Mouse (Mus musculus) spleen, postnatal 10 days (tissue): ENCODE measurements at regions not wholly inside any gene's neighbourhood (a gene's known extent, or its start where the extent isn't known, plus 50 kb on each side); places are given as distances from the start of the nearest gene placed in this dataset.
"Not testable (repeated sequence)": the region's sequence is repeated elsewhere in the genome, so short reads cannot be mapped to it uniquely, and the experiment has no call there.

ENCODE experiments used
- DNase-seq, 2 experiments: peaks; one replicate each; pipeline ENCODE4 v3.0.0; 2021 to 2022; ENCODE audit warnings: low spot score in 2 of 2

DNA sequence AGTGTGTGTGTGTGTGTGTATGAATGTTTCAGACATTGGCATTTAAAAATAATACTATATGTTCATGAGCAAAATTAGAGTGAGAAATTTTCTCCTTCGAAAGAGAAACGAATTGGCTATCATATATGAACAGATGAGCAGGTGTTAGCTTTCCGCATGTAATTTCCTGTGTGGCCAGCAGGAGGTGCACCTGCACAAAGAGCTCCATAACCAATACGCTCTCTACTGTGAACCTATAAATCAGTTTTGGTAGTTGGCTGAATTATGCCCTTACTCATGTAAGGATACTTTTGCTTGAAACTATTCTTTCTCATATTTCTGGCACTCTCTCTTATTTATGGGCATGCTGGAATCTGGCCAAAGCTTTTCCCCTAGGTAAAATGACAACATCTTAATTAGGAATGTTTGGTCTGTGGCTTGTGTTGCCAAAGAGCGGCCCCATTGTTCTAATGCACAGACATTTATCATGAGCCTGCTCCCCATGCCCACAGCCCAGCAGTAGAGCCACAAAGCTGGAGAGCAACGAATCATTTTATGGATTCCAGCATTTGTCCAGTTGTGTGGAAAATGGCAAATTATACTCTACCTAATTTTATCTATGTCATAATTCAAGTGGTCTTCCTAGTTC, 1303.8 kb upstream of the Sel1l start:
- peak; percentile 11 to 54 for DNase-seq

- DNase-seq = no peak
Measured at GRCm38 (mm10) chr12:93151530-93151929, 1302.6 kb upstream of the Sel1l start.

DNA sequence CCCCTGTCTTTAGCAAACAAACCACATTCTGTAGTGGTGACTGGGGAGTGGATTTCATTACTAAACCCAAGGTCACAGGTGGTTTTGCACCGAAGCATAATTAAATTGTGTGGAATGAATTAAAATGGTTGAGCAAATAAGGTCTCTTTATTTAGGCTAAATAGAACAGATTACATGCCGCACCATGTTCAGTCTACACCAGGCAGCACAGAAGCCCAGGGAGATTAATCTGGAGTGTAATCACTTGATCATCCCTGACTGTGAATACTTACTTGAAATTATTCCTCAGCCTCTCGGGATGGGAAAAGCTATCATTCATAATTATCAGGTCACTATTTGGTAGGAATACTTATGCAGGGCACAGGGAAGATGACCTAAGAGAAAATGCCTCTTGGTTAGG, 1293.3 kb upstream of the Sel1l start:
- DNase-seq = no peak

GRCm38 (mm10) chr12:93136395-93136794, 1287.4 kb upstream of the Sel1l start:
- DNase-seq = no peak

- no peak for DNase-seq
Measured at GRCm38 (mm10) chr12:93122216-93122615, 1273.3 kb upstream of the Sel1l start.

DNA sequence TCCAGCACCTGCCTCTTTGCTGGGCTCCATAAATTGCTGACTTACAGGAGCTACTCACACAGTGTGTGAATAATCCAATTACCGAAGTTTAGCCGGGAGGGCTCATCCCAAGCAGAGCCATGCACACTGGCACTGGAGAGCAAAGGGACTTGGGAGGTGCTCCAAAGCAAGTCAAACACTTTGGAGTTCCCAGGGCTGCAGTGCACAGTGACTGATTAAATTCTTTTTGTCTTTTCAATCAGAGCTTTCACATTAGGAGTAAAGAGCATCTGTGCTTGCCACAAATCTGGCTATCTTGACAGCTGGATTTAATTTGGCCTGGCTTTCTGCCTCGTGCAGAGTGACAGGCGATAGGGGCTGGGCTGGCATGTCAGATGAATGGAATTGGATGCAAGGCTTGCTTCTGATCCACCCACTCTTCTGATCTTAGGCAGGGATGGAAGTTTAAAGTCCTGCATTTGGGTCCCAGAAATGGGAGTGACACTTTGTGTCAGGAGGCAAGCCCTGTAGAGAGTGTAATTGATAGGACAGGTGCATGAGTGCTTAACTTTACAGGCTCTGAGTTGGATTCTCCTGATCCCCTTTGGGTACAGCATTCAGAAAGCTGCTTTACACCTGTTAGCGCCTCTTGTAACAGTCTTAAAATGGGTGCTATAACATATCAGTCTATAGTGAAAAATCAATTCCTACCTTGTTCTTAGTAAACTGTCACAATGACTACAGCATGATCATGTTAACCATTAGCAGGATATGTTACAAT, 1239.3 kb upstream of the Sel1l start:
- DNase-seq = no peak

GRCm38 (mm10) chr12:93063864-93064263, 1214.9 kb upstream of the Sel1l start:
- DNase-seq = no peak

DNA sequence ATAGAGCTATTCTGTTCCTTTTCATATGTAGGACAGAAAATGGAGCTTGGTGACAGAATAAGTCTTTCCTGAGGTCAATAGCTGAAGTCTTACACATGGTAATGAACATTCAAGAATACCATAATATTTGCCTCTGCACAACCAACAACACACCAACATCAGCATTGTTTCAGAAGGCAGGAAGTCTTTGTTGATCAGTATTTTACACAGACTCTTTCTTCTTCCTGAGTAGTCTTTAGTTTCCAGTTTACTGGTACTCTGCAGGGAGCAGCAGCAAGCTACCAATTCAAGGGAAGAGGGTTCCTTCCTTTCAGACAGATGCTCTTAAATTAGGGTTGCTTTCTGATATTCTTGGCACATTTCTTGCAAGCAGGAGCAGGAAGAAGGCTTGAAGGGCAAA, 1170.7 kb upstream of the Sel1l start:
- DNase-seq = no peak

- no peak for DNase-seq
Measured at GRCm38 (mm10) chr12:93011583-93011982, 1162.6 kb upstream of the Sel1l start.

- no peak for DNase-seq
Measured at GRCm38 (mm10) chr12:93006844-93007365, 1157.9 kb upstream of the Sel1l start.

GRCm38 (mm10) chr12:93003125-93003524, 1154.2 kb upstream of the Sel1l start:
- no peak for DNase-seq

DNA sequence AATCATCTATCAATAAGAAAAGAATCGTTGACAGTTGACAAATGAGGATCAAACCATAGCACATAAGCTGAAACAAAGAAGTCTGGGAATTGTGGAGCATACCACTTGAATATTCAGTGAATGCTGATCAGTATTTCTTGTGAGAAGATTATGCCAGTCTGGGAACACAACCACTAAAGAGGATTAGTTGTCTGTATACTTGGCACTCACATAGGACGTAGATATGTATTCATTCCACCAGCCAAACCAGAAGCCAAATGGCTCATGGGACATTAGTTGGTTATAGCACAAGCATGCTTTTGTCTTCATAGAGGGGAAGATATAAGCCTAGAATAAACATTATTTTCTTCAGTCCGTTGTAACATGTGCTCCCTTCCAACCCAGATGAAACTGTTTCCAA, 1126.7 kb upstream of the Sel1l start:
- DNase-seq = no peak

GRCm38 (mm10) chr12:92944352-92944751, 1095.4 kb upstream of the Sel1l start:
- DNase-seq = no peak

- no peak for DNase-seq
Measured at GRCm38 (mm10) chr12:92927591-92927990, 1078.6 kb upstream of the Sel1l start.

GRCm38 (mm10) chr12:92926942-92927341, 1078.0 kb upstream of the Sel1l start:
- no peak for DNase-seq

DNA sequence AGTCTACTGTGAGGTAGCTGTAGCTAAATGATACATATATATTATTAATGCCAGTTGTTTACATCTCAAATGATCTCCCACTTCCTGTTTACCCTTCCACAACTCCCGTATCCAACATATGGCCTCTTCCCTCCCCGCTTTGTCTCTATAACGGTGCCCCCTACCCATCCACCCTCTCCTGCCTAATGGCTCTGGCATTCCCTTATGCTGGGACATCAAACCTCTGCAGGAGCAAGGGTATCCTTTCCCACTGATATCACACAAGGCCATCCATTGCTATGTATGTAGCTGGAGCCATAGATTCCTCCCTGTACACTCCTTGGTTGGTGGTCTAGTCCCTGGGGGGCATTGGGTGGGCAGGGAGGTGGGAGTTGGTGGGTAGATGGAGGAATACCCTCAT, 1071.0 kb upstream of the Sel1l start:
- DNase-seq = no peak

DNA sequence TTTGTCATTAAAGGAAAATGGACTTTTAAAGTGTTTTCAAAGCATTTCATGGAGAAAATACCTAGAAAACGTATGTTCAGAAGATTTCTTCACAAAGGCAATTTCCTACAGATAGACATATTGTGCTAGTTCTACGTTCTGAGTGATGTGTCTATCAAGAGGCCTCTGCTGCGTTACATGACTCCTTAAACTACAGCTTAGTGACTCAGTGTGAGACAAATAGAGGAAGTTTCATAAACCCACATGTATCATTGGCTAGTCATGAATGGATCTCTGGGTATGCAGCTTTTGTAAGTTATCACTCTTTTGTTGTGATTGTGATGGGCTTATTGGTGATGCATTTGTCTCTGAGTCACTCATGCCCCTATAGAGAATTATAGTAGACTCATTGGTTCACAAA, 1067.3 kb upstream of the Sel1l start:
- no peak for DNase-seq

- DNase-seq = no peak
Measured at GRCm38 (mm10) chr12:92915776-92916175, 1066.8 kb upstream of the Sel1l start.

DNA sequence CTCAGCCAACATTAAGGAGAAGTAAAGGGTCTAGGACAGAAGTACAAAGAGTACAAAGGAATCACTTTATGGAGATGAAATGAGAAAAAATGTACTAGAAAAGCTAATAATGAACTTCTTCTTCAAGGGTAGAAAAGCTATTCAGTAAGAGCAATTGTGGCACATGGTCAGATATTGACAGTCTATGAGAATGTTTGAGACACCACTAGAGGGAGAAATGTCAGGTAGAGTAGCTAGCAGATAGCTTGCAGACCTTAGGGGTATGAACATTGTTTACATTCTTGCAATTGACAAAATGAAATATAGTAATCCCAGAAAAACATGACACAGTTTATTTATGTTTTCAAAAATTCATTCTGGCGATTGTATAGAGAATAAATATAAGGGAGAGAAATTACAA, 1066.2 kb upstream of the Sel1l start:
- DNase-seq = no peak

- DNase-seq = no peak
Measured at GRCm38 (mm10) chr12:92904382-92904781, 1055.4 kb upstream of the Sel1l start.

DNA sequence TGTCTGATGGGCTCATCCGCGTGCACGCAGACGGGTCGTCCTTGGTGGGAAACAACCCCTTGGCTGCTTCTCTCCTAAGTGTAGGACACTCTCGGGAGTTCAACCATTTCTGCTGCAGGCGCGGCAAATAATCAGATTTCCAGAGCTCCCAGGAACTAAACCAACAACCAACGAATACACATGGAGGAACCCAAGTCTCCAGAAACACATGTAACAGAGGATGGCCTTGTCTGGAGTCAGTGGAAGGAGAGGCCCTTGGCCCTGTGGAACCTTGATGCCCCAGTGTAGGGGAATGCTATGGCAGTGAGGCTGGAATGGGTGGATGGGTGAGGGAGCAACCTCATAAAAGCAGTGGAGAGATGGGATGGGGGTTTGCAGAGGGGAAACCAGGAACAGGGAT, 1043.4 kb upstream of the Sel1l start:
- DNase-seq = no peak

DNA sequence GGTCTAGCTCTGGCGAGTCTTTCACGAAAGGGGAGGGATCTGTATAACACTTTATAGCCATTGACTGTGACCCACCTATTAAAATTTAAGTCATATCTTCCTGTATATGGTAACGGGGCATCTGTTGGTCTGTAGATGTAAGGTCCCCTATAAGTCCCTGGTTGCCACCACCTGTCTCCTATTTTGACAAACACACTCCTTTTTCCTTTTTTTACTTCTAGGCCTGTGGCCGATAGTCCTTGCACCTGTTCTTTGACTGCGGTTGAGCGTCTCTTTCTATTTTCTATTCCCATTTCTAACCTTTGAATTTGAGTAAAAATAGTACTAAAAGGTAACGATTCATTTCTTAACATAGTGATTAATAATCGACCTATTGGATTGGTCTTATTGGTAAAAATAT, 1042.7 kb upstream of the Sel1l start:
- not testable (repeated sequence) for DNase-seq

GRCm38 (mm10) chr12:92891126-92891525, 1042.2 kb upstream of the Sel1l start:
- not testable (repeated sequence) for DNase-seq
